10 mouse cellular contexts compared by ENCODE assay signal in the genomic region with DNA sequence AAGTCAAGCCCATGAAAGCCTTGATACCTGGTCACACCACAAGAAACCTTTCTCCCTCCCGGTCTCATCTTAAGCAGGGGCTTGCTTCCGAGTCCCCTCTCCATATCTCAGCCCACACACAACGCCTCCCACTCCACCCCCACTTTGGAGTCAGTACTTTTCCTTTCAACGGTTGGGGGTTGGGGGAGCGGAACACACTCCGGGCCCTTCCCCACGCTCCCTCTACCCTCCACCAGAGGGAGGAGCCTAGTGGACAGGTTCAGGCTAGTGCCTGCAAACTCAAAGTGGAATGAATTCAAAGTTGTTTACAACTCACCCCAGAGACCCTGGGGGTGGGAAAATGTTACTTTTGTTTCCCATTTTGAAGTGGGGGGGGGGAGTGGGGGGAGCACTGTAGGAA. TPM values are rescaled to one million over a fixed set of nuclear protein-coding genes. Genes with fewer than 3 reads are reported as not detected.
DNase-seq lines count a peak whose midpoint lies in the region; ATAC-seq and TF ChIP-seq lines count a peak whose summit lies in the region.
"Had no signal": no experiment of that assay in that cellular context is flagged by ENCODE, and none has a peak within 500 bp of the region (broad histone marks: within the 10 kb centered on the region; RNA-seq: fewer than 3 reads in every experiment).

No protein-coding gene starts in this region.

- peaks cover 33% of the 10 kb centered on the region for H3K36me3 ChIP-seq in E14TG2a.4 (ENCODE audit: insufficient read depth, low read length)
- peaks cover 11% of the 10 kb centered on the region for H3K36me3 ChIP-seq in intestine, embryonic 16.5 days (ENCODE audit: control insufficient read depth, insufficient read depth, low read length)
- H3K36me3 ChIP-seq in limb, embryonic 14.5 days (ENCODE audit: control insufficient read depth, insufficient read depth, low read length): peaks cover 35% of the 10 kb centered on the region

- 11% methylated on average over 7 of the region's 7 CpGs for WGBS in intestine, embryonic 16.5 days
- WGBS in limb, embryonic 14.5 days: 6% methylated on average over 7 of the region's 7 CpGs

- H3K9me3 ChIP-seq in E14TG2a.4 (ENCODE audit: low read length): no peaks in the 10 kb centered on the region
- no peaks in the 10 kb centered on the region for H3K9me3 ChIP-seq in intestine, embryonic 16.5 days (ENCODE audit: control insufficient read depth, low read length)
- H3K9me3 ChIP-seq in limb, embryonic 14.5 days (ENCODE audit: control insufficient read depth, low read length): no peaks in the 10 kb centered on the region

- H3K4me2 ChIP-seq in intestine, embryonic 16.5 days (ENCODE audit: low read depth, low read length): peak overlapping the region; percentile 2; the same call in 1 of the 2 replicates
- peak overlapping the region; percentile 7; the same call in 1 of the 2 replicates for H3K4me2 ChIP-seq in limb, embryonic 14.5 days (replicated peaks; ENCODE audit: low read depth, low read length, severe bottlenecking)

- no peak overlapping the region for H3K4me3 ChIP-seq in gastrocnemius, adult 2 months
- H3K4me3 ChIP-seq in E14TG2a.4 (replicated peaks; ENCODE audit: low read length): peak overlapping the region; percentile 53
- H3K4me3 ChIP-seq in intestine, embryonic 16.5 days (ENCODE audit: low read length): no peak overlapping the region
- no peak overlapping the region for H3K4me3 ChIP-seq in limb, embryonic 14.5 days (replicated peaks; ENCODE audit: low read length)

- TF ChIP-seq CTCF in gastrocnemius, adult 2 months (IDR thresholded peaks at IDR 0.05): no peak
- peak; percentile 14; the same call in 1 of the 2 replicates for TF ChIP-seq CTCF in E14TG2a.4 (conservative IDR thresholded peaks at IDR 0.05; ENCODE audit: low read length)

- TF ChIP-seq POLR2A in limb, embryonic 14.5 days (IDR thresholded peaks at IDR 0.05; ENCODE audit: borderline replicate concordance, extremely low read depth, insufficient read depth, insufficient read length): no peak

- H3K9ac ChIP-seq in intestine, embryonic 16.5 days (ENCODE audit: low read depth, low read length): peak overlapping the region; percentile 52; the same call in 1 of the 2 replicates
- H3K9ac ChIP-seq in limb, embryonic 14.5 days (ENCODE audit: low read depth, low read length, severe bottlenecking): no peak overlapping the region

- intact Hi-C loops in gastrocnemius, adult 2 months (cut with DNase I): no loop called here
- intact Hi-C loops in gastrocnemius, postnatal 14 days (cut with DNase I; ENCODE audit: low total_unique reads): no loop called here

- peaks cover 96% of the 10 kb centered on the region for H3K4me1 ChIP-seq in E14TG2a.4 (replicated peaks; ENCODE audit: low read depth, low read length)
- peaks cover 64% of the 10 kb centered on the region for H3K4me1 ChIP-seq in intestine, embryonic 16.5 days (ENCODE audit: control insufficient read depth, insufficient read depth, low read length)
- peaks cover 53% of the 10 kb centered on the region for H3K4me1 ChIP-seq in limb, embryonic 14.5 days (ENCODE audit: control insufficient read depth, insufficient read depth, low read length)

- no peak for DNase-seq in gastrocnemius, adult 2 months
- DNase-seq in gastrocnemius, postnatal 14 days: no peak
- DNase-seq in limb, embryonic 14.5 days (ENCODE audit: low spot score): no peak
- no peak for DNase-seq in cerebellum, adult 18-20 months
- DNase-seq in c-Kit-positive CD71-positive TER-119-positive erythroid progenitor cells, embryonic 14.5 days (ENCODE audit: low spot score): no peak
- no peak for DNase-seq in gastrocnemius, adult 8-10 months (ENCODE audit: low spot score in 2 of 2)
- DNase-seq: cerebellum, postnatal 10 days had no signal

- ATAC-seq in intestine, embryonic 16.5 days: no peak
- ATAC-seq in limb, embryonic 14.5 days (ENCODE audit: low FRiP score, low read depth): 0 out of 2 replicates have a peak, but pooled peaks have one; percentile 32
- ATAC-seq: activated CD4-positive, CD25-positive, alpha-beta regulatory T cell, adult 4 months had no signal

- peak overlapping the region; percentile 97 for H3K27ac ChIP-seq in gastrocnemius, adult 2 months
- H3K27ac ChIP-seq in intestine, embryonic 16.5 days (ENCODE audit: low read length): peak overlapping the region; percentile 64
- H3K27ac ChIP-seq in limb, embryonic 14.5 days (replicated peaks; ENCODE audit: low read depth, low read length): 0 out of 2 replicates have a peak overlapping the region, but pooled peaks have one; percentile 26

- H3K27me3 ChIP-seq in E14TG2a.4 (ENCODE audit: insufficient read depth, low read length): peaks cover 87% of the 10 kb centered on the region
- H3K27me3 ChIP-seq in intestine, embryonic 16.5 days (replicated peaks; ENCODE audit: control insufficient read depth, insufficient read depth, low read length): no peaks in the 10 kb centered on the region
- no peaks in the 10 kb centered on the region for H3K27me3 ChIP-seq in limb, embryonic 14.5 days (ENCODE audit: control insufficient read depth, insufficient read depth, low read length)

RNA-seq across cellular contexts. Expression of gene Sdc4, which starts 13.0 kb away (rescaled TPM):
- 10 to 100 TPM; 39.8 to 95.4 TPM for total RNA-seq in gastrocnemius, adult 2 months (2021)
- total RNA-seq in gastrocnemius, postnatal 14 days (2021): 10 to 100 TPM; 45.1 to 72.6 TPM
- 130 and 138 TPM in 2 replicates for polyA plus RNA-seq in intestine, embryonic 16.5 days (2015; fragmentation: Nextera tagmentation; extraction: Ambion mirVana)
- 27.4 and 29.7 TPM in 2 replicates for polyA plus RNA-seq in limb, embryonic 14.5 days (2012; rRNA removed)
- 65.9 and 68.2 TPM in 2 replicates for polyA plus RNA-seq in limb, embryonic 14.5 days (2014; fragmentation: Nextera tagmentation; extraction: Ambion mirVana)
- total RNA-seq in gastrocnemius, adult 8-10 months (2022): 10 to 100 TPM; 23.9 to 58.8 (median 34.1) TPM

RNA-seq across cellular contexts. Expression of gene Matn4, which starts 25.7 kb away (rescaled TPM):
- 1 to 10 TPM in 1 of 2 experiments, under 1 TPM in 1; 0.56 to 1.7 TPM for total RNA-seq in gastrocnemius, adult 2 months (2021)
- 1 to 10 TPM; 3.7 to 5.4 TPM for total RNA-seq in gastrocnemius, postnatal 14 days (2021)
- 8.3 and 9.0 TPM in 2 replicates for polyA plus RNA-seq in intestine, embryonic 16.5 days (2015; fragmentation: Nextera tagmentation; extraction: Ambion mirVana)
- polyA plus RNA-seq in limb, embryonic 14.5 days (2012; rRNA removed): 362 and 495 TPM in 2 replicates
- polyA plus RNA-seq in limb, embryonic 14.5 days (2014; fragmentation: Nextera tagmentation; extraction: Ambion mirVana): 30.2 and 39.9 TPM in 2 replicates
- under 1 TPM; 0.27 to 0.99 (median 0.44) TPM for total RNA-seq in gastrocnemius, adult 8-10 months (2022)

RNA-seq across cellular contexts. Expression of gene Sys1, which starts 26.1 kb away (rescaled TPM):
- total RNA-seq in gastrocnemius, adult 2 months (2021): 10 to 100 TPM; 21.7 to 24.7 TPM
- total RNA-seq in gastrocnemius, postnatal 14 days (2021): 10 to 100 TPM; 15.0 to 15.6 TPM
- polyA plus RNA-seq in intestine, embryonic 16.5 days (2015; fragmentation: Nextera tagmentation; extraction: Ambion mirVana): 54.0 and 56.4 TPM in 2 replicates
- polyA plus RNA-seq in limb, embryonic 14.5 days (2012; rRNA removed): 48.4 and 68.8 TPM in 2 replicates
- 73.1 TPM in 2 replicates for polyA plus RNA-seq in limb, embryonic 14.5 days (2014; fragmentation: Nextera tagmentation; extraction: Ambion mirVana)
- 10 to 100 TPM; 25.3 to 27.8 (median 26.6) TPM for total RNA-seq in gastrocnemius, adult 8-10 months (2022)

RNA-seq across cellular contexts. Expression of gene Rbpjl, which starts 27.8 kb away (rescaled TPM):
- total RNA-seq in gastrocnemius, adult 2 months (2021): not detected
- total RNA-seq in gastrocnemius, postnatal 14 days (2021): under 1 TPM in 1 of 2 experiments, not detected in 1; 0.07 TPM
- polyA plus RNA-seq in intestine, embryonic 16.5 days (2015; fragmentation: Nextera tagmentation; extraction: Ambion mirVana): 25.1 and 25.4 TPM in 2 replicates
- polyA plus RNA-seq in limb, embryonic 14.5 days (2012; rRNA removed): 2.7 and 3.9 TPM in 2 replicates
- polyA plus RNA-seq in limb, embryonic 14.5 days (2014; fragmentation: Nextera tagmentation; extraction: Ambion mirVana): 0.45 and 0.76 TPM in 2 replicates
- not detected for total RNA-seq in gastrocnemius, adult 8-10 months (2022)
- polyA plus RNA-seq: activated CD4-positive, CD25-positive, alpha-beta regulatory T cell, adult 4 months had no signal

RNA-seq across cellular contexts. Expression of gene Gm20458, which starts 30.1 kb away (rescaled TPM):
- 1 to 10 TPM; 7.6 to 9.4 TPM for total RNA-seq in gastrocnemius, adult 2 months (2021)
- total RNA-seq in gastrocnemius, postnatal 14 days (2021): 1 to 10 TPM in 1 of 2 experiments, under 1 TPM in 1; 0.62 to 2.6 TPM
- 9.8 and 11.9 TPM in 2 replicates for polyA plus RNA-seq in intestine, embryonic 16.5 days (2015; fragmentation: Nextera tagmentation; extraction: Ambion mirVana)
- 9.0 and 10.4 TPM in 2 replicates for polyA plus RNA-seq in limb, embryonic 14.5 days (2012; rRNA removed)
- 12.2 and 14.3 TPM in 2 replicates for polyA plus RNA-seq in limb, embryonic 14.5 days (2014; fragmentation: Nextera tagmentation; extraction: Ambion mirVana)
- total RNA-seq in gastrocnemius, adult 8-10 months (2022): 10 to 100 TPM in 2 of 4 experiments, 1 to 10 TPM in 1, not detected in 1; 3.8 to 12.1 (median 11.8) TPM

Comparison
In these comparisons a context has a peak if more than half of its experiments do, and no peak if none do; other contexts are left out.
1. H3K27ac ChIP-seq: peak in every context shown above with its lines; median percentile 97 in gastrocnemius, adult 2 months; 64 in intestine, embryonic 16.5 days; 26 in limb, embryonic 14.5 days.